Mouse (Mus musculus) hindbrain, embryonic 15.5 days (tissue): Measurements from ENCODE around the gene Atp5l. TPM values are rescaled to one million over a fixed set of nuclear protein-coding genes. Genes with fewer than 3 reads are reported as not detected.

Experiments
- ATAC-seq: fragments of 200-750 bp; cut with Nextera tagmentation; 2 replicates; pipeline ENCODE4 v1.8.0; 2017; ENCODE audit warnings: low read depth, moderate number of reproducible peaks, moderate TSS enrichment; ENCODE audit not compliant: low FRiP score
- H3K27ac ChIP-seq: fragments of 300-500 bp; sonication (generic); replicated peaks from 2 replicates; pipeline ENCODE4 v1.5.1; 2015; ENCODE audit warnings: mild to moderate bottlenecking, inconsistent platforms
- H3K27me3 ChIP-seq: fragments of 300-500 bp; sonication (generic); 2 replicates; pipeline ENCODE4 v1.6.1; 2015; ENCODE audit warnings: control low read depth, inconsistent platforms
- H3K36me3 ChIP-seq: fragments of 300-500 bp; sonication (generic); 2 replicates; pipeline ENCODE4 v1.6.1; 2015; ENCODE audit warnings: control low read depth, inconsistent platforms
- H3K4me1 ChIP-seq: fragments of 300-500 bp; sonication (generic); replicated peaks from 2 replicates; pipeline ENCODE4 v1.6.1; 2015; ENCODE audit warnings: control low read depth, inconsistent platforms
- H3K4me2 ChIP-seq: fragments of 300-500 bp; sonication (generic); 2 replicates; pipeline ENCODE4 v1.6.1; 2015; ENCODE audit warnings: moderate library complexity, mild to moderate bottlenecking, inconsistent platforms
- H3K4me3 ChIP-seq: fragments of 300-500 bp; sonication (generic); 2 replicates; pipeline ENCODE4 v1.5.1; 2015; ENCODE audit warnings: mild to moderate bottlenecking, inconsistent platforms
- H3K9ac ChIP-seq: fragments of 300-500 bp; sonication (generic); 2 replicates; pipeline ENCODE4 v1.6.1; 2015; ENCODE audit warnings: inconsistent platforms
- H3K9me3 ChIP-seq: fragments of 300-500 bp; sonication (generic); 2 replicates; pipeline ENCODE4 v1.6.1; 2016; ENCODE audit warnings: control low read depth, inconsistent platforms
- WGBS: fragments of 180-500 bp; shearing (Covaris S2); methylation state at CpG from one replicate; pipeline ENCODE4 v1.1.7; 2015; 5-methylcytosine and 5-hydroxymethylcytosine counted together
- polyA plus RNA-seq: library from polyadenylated mRNA; unstranded; fragments of >200 nt; fragmentation: Nextera tagmentation; extraction: Ambion mirVana; gene quantifications from 2 replicates; pipeline ENCODE4 v1.2.1, GENCODE M21; 2015

Gene Atp5l
- polyA plus RNA-seq, 1 experiment from 2014 or later: 802 TPM

DNA sequence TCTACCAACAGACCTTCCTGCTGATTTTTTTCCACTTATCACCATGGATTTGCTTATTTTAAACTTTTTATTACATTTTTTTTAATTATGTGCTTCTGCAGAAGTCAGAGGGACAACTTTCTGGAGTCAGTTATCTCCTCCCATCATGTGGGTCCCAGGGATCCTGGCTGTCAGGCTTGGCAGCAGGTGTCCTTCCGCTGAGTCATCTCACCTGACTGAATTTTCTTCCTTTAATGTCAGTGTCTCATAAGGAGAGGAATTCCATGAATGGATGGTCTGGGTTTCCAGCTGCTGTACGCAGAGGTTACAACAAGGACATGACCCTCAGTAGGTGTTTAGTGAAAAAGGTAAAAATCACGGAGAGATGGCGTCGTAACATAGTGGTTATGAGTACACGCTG, 29.3 kb downstream of the Atp5l start:
- Histone ChIP-seq H3K9me3 (no peaks in the 10 kb centered on the region), H3K4me2 (no peak overlapping the region), H3K4me3 (no peak overlapping the region), H3K27me3 (no peaks in the 10 kb centered on the region; the same call in 1 of the 2 replicates), H3K4me1 (no peaks in the 10 kb centered on the region), H3K27ac (no peak overlapping the region), H3K36me3 (no peaks in the 10 kb centered on the region), H3K9ac (no peak overlapping the region)
- WGBS: 84% methylated on average over 6 of the region's 6 CpGs
- ATAC-seq: no peak

- no peaks in the 10 kb centered on the region for H3K9me3 ChIP-seq
- H3K27ac ChIP-seq: no peak overlapping the region
- H3K27me3 ChIP-seq: no peaks in the 10 kb centered on the region; the same call in 1 of the 2 replicates
- H3K36me3 ChIP-seq: no peaks in the 10 kb centered on the region
- WGBS: 63% methylated on average over 2 of the region's 2 CpGs
- ATAC-seq: no peak
- H3K4me1 ChIP-seq: no peaks in the 10 kb centered on the region
- no peak overlapping the region for H3K4me2 ChIP-seq
- H3K4me3 ChIP-seq: no peak overlapping the region
- H3K9ac ChIP-seq: no peak overlapping the region
Observed at GRCm38 (mm10) chr9:44890122-44890521, 30.4 kb downstream of the Atp5l start.

DNA sequence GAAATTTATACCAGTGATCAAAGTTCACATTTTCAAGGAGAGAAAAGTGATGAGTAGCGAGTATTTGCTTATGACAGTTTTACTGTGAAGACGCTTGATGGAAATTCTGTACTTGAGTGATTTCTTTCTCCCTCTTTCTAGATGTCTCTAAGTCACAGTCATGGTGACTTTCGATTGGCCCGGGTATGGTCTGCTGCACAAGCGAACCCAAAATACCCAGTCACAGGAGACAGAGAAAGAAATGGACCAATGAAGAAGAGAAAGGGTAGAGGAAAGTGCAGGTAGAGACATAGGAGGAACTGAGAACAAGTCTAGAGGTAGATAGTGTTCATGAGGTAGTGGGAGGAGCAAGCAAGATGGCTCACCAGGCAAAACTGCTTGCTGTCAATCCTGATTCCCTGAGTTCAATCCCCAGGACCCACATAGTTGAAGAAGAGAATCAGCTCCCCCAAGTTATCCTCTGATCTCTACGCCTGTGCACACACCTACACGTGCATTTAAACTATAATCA, 32.4 kb downstream of the Atp5l start:
- Histone ChIP-seq H3K4me1 (peaks cover 3% of the 10 kb centered on the region; the same call in 1 of the 2 replicates), H3K27me3 (no peaks in the 10 kb centered on the region; the same call in 1 of the 2 replicates), H3K4me2 (no peak overlapping the region), H3K27ac (no peak overlapping the region), H3K9ac (no peak overlapping the region), H3K36me3 (no peaks in the 10 kb centered on the region), H3K9me3 (no peaks in the 10 kb centered on the region), H3K4me3 (no peak overlapping the region)
- no peak for ATAC-seq
- WGBS: 89% methylated on average over 7 of the region's 7 CpGs

- peak overlapping the region; percentile 85 for H3K9ac ChIP-seq
- peak overlapping the region; percentile 92 for H3K4me3 ChIP-seq
- no peaks in the 10 kb centered on the region for H3K36me3 ChIP-seq
- no peaks in the 10 kb centered on the region for H3K27me3 ChIP-seq
- peak; percentile 52 for ATAC-seq
- WGBS: 0% methylated on average over 21 of the region's 21 CpGs
- peaks cover 25% of the 10 kb centered on the region for H3K4me1 ChIP-seq
- peak overlapping the region; percentile 100 for H3K27ac ChIP-seq
- no peaks in the 10 kb centered on the region for H3K9me3 ChIP-seq
- H3K4me2 ChIP-seq: peak overlapping the region; percentile 91
Observed at GRCm38 (mm10) chr9:44882981-44883569, 37.5 kb downstream of the Atp5l start.

DNA sequence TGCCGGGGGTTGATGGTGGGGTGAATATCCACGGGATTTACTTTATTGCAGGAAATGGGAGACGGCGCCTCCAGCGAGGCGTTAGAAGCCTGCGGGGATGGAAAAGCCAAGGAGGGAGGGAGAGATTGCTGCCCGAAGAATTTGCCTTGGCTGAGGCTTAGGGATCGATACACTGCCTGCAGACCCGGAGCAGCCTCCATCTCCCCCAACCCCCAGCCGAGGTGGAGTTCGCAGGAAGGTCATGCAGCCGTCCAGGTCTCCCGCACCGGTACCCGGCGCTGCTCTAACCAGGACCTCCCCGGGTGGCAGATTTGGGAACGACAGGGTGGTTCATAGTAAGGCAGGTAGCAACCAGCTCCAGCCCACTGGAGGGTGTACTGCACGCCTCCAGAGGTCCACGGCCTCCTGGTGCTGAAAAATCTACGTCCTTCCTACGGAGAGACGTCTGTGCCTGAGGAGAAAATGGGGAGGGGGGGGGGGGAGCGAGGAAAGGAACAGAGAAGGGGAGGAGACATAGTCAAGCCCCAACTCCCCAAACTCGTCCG, 38.0 kb downstream of the Atp5l start:
- Histone ChIP-seq H3K36me3 (no peaks in the 10 kb centered on the region), H3K4me2 (peak overlapping the region; percentile 91), H3K4me3 (peak overlapping the region; percentile 92), H3K27ac (peak overlapping the region; percentile 100), H3K4me1 (peaks cover 31% of the 10 kb centered on the region), H3K9ac (peak overlapping the region; percentile 85), H3K9me3 (no peaks in the 10 kb centered on the region), H3K27me3 (no peaks in the 10 kb centered on the region)
- peak; percentile 47 for ATAC-seq
- under 1% methylated on average over 27 of the region's 27 CpGs for WGBS

DNA sequence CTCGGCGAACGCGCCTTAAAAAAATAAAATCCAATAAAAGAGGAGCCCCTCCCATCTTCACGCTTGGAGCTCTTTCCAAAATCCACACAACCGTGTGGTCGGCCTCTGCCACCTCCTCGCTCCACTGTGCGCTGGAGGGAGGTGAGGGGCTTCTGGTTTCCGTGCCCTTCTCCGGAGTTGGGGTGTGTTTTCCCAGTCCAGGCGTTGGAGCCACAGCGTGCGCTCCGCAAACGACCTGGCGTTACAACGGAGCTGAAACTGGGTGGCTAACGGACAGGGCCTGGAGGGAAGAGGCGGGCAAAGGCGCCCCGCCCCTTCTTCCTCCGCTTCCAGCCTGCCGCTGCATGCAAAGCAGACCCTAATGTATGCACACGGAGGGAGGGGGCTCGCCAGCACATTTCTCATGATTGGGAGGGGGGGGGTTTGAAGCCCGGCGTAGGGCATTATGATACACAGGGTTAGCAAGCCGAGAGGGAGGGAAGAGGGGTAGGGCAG, 38.6 kb downstream of the Atp5l start:
- peaks cover 36% of the 10 kb centered on the region for H3K4me1 ChIP-seq
- H3K27me3 ChIP-seq: no peaks in the 10 kb centered on the region
- WGBS: 0% methylated on average over 27 of the region's 29 CpGs
- H3K9ac ChIP-seq: peak overlapping the region; percentile 85
- H3K4me3 ChIP-seq: peak overlapping the region; percentile 92
- no peaks in the 10 kb centered on the region for H3K9me3 ChIP-seq
- H3K36me3 ChIP-seq: no peaks in the 10 kb centered on the region
- peak; percentile 76 for ATAC-seq
- H3K27ac ChIP-seq: peak overlapping the region; percentile 100
- H3K4me2 ChIP-seq: peak overlapping the region; percentile 91

DNA sequence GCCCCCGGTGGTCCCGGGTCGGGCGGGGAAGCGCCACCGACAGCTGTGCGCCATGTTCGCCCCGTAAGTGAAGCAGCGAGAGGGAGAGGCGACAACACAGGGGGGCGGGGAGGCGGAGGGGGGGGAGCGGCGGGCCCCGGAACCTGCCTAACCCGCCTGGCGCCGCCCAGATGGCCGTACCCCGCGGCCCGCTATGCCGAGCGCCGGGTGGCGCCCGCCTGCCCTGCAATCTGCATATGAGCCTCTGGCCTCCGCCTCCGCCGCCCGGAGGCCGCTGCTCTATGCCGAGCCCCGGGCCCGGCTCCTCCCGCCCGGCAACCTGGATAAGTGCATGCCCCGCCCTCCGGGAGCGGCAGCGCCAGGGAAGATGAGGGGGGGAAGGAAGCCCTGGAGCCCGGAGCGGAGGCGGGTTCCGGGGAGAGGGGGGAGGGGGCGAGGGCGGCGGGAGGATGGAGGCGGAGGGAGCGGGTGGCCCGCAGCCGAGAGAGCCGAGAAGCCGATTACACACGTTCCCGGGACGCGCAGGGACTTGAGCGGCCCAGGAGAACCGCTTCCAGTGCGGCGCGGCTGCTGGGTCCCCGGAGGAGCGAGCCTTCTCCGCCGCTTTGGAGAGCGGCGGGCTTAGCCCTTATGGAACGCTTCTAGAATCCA, 39.2 kb downstream of the Atp5l start, which contains the start of gene Kmt2a:
Kmt2a (minus strand) TSS at position 76 of the 651 bp plus-strand sequence.
- under 1% methylated on average over 48 of the region's 71 CpGs for WGBS
- Histone ChIP-seq H3K36me3 (no peaks in the 10 kb centered on the region), H3K4me1 (peaks cover 42% of the 10 kb centered on the region), H3K9me3 (no peaks in the 10 kb centered on the region), H3K4me3 (peak within 1 kb of the TSS; percentile 92), H3K27ac (peak within 1 kb of the TSS; percentile 100), H3K4me2 (peak within 1 kb of the TSS; percentile 92), H3K27me3 (no peaks in the 10 kb centered on the region), H3K9ac (peak within 1 kb of the TSS; percentile 99)
- peak; percentile 66 for ATAC-seq

DNA sequence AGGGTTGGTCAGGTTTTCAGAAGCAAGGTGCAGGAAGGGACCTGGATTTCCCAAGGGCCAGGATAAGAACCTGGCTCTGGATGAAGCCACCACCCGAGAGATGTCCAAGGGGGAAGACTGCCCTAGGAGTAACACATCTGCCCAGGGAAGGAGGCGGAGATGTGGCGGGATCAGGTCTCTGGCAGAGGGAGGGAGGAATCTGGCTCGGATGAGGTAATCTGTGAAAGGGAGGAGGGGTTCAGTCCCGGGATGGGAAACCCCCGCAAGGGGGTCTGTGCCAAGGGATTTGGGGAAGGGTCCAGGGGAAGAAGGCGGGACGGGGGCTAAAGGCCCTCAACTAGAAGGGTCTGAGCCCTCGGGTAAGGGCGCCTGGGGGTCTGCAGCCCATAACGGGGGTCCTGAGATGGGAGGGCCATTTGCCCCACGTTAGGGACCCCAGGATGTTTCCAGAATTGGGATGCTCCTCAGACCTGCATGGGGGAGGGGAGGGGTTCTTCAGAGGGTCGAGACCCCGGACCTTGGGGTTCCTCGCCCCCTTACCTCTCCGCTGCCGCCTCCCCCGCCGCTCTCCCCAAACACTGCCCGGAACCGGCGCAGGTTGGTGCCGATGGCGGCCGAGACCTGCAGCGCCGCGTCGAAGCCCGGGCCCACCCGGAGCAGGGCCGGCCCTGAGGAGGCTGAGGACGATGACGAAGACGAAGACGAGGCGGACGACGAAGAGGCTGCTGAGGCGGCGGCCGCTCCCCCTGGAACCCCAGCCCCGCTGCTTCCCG, 40.0 kb downstream of the Atp5l start:
- H3K4me2 ChIP-seq: peak overlapping the region; percentile 92
- WGBS: under 1% methylated on average over 42 of the region's 44 CpGs
- H3K9ac ChIP-seq: peak overlapping the region; percentile 99
- H3K27ac ChIP-seq: peak overlapping the region; percentile 100
- no peak; the same call in 1 of the 2 replicates for ATAC-seq
- peaks cover 51% of the 10 kb centered on the region for H3K4me1 ChIP-seq
- no peaks in the 10 kb centered on the region for H3K36me3 ChIP-seq
- H3K9me3 ChIP-seq: no peaks in the 10 kb centered on the region
- peak overlapping the region; percentile 92 for H3K4me3 ChIP-seq
- no peaks in the 10 kb centered on the region for H3K27me3 ChIP-seq

DNA sequence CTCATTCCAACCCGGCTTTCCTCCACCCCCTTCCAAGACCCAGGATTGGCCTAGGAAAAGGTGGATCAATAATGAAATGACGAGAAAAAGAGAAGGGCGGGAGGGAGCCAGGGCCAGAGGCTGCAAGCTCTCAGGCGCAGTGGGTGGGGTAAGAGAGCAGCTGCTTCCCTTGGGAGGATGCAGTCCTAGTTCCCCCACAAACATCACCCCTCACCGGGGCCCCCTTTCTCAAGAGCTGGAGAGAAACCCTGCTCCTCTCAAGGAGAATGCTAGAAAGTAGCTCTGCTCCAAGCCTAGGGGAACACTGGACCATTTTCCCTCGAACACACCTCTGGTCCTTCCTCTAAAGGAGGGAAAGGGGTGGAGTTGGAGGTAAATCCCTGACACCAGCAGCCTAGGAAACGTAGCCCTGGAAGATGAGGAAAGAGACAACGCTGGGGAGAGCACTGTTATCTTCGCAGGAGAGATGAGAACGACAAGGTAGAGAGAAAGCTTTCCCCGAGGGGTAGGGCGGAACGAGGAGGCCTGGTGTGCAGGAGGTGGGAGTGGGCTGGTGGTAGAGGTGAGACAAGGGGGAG, 40.8 kb downstream of the Atp5l start:
- H3K4me1 ChIP-seq: peaks cover 57% of the 10 kb centered on the region
- peak overlapping the region; percentile 92 for H3K4me2 ChIP-seq
- no peak for ATAC-seq

DNA sequence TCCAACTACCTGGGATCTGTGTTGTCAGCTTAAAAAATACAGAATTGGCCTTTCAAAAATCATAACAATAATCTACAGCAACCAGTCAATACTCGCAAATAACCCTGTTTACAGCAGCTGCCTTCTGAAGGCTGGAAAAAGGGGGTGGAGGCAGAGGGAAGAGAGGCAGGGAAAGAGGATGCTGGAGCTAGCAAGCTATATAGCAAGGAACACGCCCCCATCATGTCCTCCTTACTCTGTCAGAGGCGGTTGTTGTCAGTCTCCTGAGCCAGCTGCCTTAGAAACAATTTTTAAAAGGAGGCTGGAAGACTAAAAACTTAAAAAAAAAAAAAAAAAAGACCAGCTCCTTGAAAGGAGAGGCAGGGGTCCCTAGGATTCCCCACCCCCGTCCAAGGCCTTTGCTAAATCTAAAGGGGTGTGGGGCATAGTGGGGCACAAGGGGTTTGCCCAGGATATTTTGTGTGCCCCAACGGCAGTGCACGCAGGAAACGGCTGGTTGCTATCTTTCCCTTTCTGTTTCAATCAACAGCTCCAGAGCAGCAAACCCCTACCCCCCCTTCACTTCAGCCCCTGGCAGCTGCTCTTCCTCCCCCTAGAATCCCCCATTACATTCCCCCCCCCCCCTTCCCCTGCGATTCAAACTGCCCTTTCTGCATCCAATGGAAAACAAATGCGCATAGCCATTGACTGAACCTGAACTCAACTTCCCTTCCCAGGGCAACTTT, 41.6 kb downstream of the Atp5l start:
- no peak for ATAC-seq
- H3K4me1 ChIP-seq: peaks cover 66% of the 10 kb centered on the region
- no peaks in the 10 kb centered on the region for H3K9me3 ChIP-seq
- H3K27me3 ChIP-seq: no peaks in the 10 kb centered on the region
- H3K9ac ChIP-seq: peak overlapping the region; percentile 99
- peak overlapping the region; percentile 92 for H3K4me2 ChIP-seq
- H3K4me3 ChIP-seq: peak overlapping the region; percentile 92
- H3K36me3 ChIP-seq: no peaks in the 10 kb centered on the region
- 14% methylated on average over 9 of the region's 9 CpGs for WGBS
- H3K27ac ChIP-seq: peak overlapping the region; percentile 100

More for the DNA sequence above, 40.8 kb downstream of the Atp5l start:
- Histone ChIP-seq H3K27ac (peak overlapping the region; percentile 100), H3K36me3 (no peaks in the 10 kb centered on the region), H3K4me3 (peak overlapping the region; percentile 92), H3K27me3 (no peaks in the 10 kb centered on the region), H3K9ac (peak overlapping the region; percentile 99), H3K9me3 (no peaks in the 10 kb centered on the region)
- 0% methylated on average over 13 of the region's 13 CpGs for WGBS

- Histone ChIP-seq H3K4me1 (peaks cover 73% of the 10 kb centered on the region), H3K4me3 (0 out of 2 replicates have a peak overlapping the region, but pooled peaks have one; percentile 92), H3K36me3 (no peaks in the 10 kb centered on the region), H3K27ac (no peak overlapping the region), H3K9ac (no peak overlapping the region), H3K9me3 (no peaks in the 10 kb centered on the region), H3K27me3 (no peaks in the 10 kb centered on the region), H3K4me2 (peak overlapping the region; percentile 92)
- ATAC-seq: no peak
- 84% methylated on average over 7 of the region's 7 CpGs for WGBS
Observed at GRCm38 (mm10) chr9:44877686-44878085, 42.9 kb downstream of the Atp5l start.
